Mouse (Mus musculus): ENCODE results near the gene Arl2. TPM values are rescaled to one million over a fixed set of nuclear protein-coding genes. Genes with fewer than 3 reads are reported as not detected.

Arl2 gene
- polyA plus RNA-seq, 1 experiment from 2014 or later, result 130 TPM

GRCm38 (mm10) chr19:6088841-6089240 is 52.5 kb downstream of the Arl2 start:
- H3K9me3 ChIP-seq, result no peaks in the 10 kb centered on the region
- peaks cover 17% of the 10 kb centered on the region for H3K4me1 ChIP-seq (replicated peaks)
- H3K4me3 ChIP-seq, result no peak overlapping the region
- no peak for DNase-seq (ENCODE audit: low spot score)
- H3K27ac ChIP-seq, result no peak overlapping the region
- H3K36me3 ChIP-seq, result peaks cover 76% of the 10 kb centered on the region
- WGBS, result 94% methylated on average over 13 of the region's 13 CpGs
- no peaks in the 10 kb centered on the region for H3K27me3 ChIP-seq (ENCODE audit: insufficient read depth, poor library complexity, severe bottlenecking)

- Histone ChIP-seq H3K9me3 (no peaks in the 10 kb centered on the region), H3K36me3 (peaks cover 68% of the 10 kb centered on the region), H3K4me3 (peak overlapping the region; percentile 87), H3K4me1 (replicated peaks) (peaks cover 24% of the 10 kb centered on the region), H3K27me3 (ENCODE audit: insufficient read depth, poor library complexity, severe bottlenecking) (no peaks in the 10 kb centered on the region), H3K27ac (peak overlapping the region; percentile 91)
- peak; percentile 74 for DNase-seq (ENCODE audit: low spot score)
- WGBS, result under 1% methylated on average over 17 of the region's 17 CpGs
Measured at GRCm38 (mm10) chr19:6085417-6085879, 55.9 kb downstream of the Arl2 start.

GRCm38 (mm10) chr19:6084478-6085248 is 56.7 kb downstream of the Arl2 start, which contains the start of the genes Zfpl1 and Cdca5:
Gene Zfpl1 (minus strand): TSS chr19:6084956.
Gene Cdca5 (plus strand): TSS chr19:6084983.
- Histone ChIP-seq H3K4me1 (replicated peaks) (peaks cover 24% of the 10 kb centered on the region), H3K27ac (peak within 1 kb of the TSS; percentile 91), H3K4me3 (peak within 1 kb of the TSS; percentile 87), H3K36me3 (peaks cover 68% of the 10 kb centered on the region), H3K27me3 (ENCODE audit: insufficient read depth, poor library complexity, severe bottlenecking) (no peaks in the 10 kb centered on the region), H3K9me3 (no peaks in the 10 kb centered on the region)
- under 1% methylated on average over 58 of the region's 58 CpGs for WGBS
- DNase-seq (ENCODE audit: low spot score), result peak; percentile 99

Other genes with a start within 250 kb of the Arl2 start
- 9.9 and 11.3 TPM in 2 replicates for gene Tigd3, start 247.4 kb downstream of the Arl2 start, polyA plus RNA-seq (2016; fragmentation: Nextera tagmentation; extraction: Ambion mirVana)
- gene Dpf2, start 228.5 kb downstream of the Arl2 start, polyA plus RNA-seq (2016; fragmentation: Nextera tagmentation; extraction: Ambion mirVana), result 225 TPM in 2 replicates
- 2.0 and 2.9 TPM in 2 replicates for gene Cdc42ep2, start 216.7 kb downstream of the Arl2 start, polyA plus RNA-seq (2016; fragmentation: Nextera tagmentation; extraction: Ambion mirVana)
- gene Pola2, start 177.3 kb downstream of the Arl2 start, polyA plus RNA-seq (2016; fragmentation: Nextera tagmentation; extraction: Ambion mirVana), result 83.7 and 110 TPM in 2 replicates
- gene Slc22a20, start 155.4 kb downstream of the Arl2 start, polyA plus RNA-seq (2016; fragmentation: Nextera tagmentation; extraction: Ambion mirVana), result not detected in 2 replicates
- gene Capn1, start 125.7 kb downstream of the Arl2 start, polyA plus RNA-seq (2016; fragmentation: Nextera tagmentation; extraction: Ambion mirVana), result 5.9 and 6.5 TPM in 2 replicates
- gene Syvn1, start 95.0 kb downstream of the Arl2 start, polyA plus RNA-seq (2016; fragmentation: Nextera tagmentation; extraction: Ambion mirVana), result 37.0 and 39.2 TPM in 2 replicates
- gene Mrpl49, start 83.8 kb downstream of the Arl2 start, polyA plus RNA-seq (2016; fragmentation: Nextera tagmentation; extraction: Ambion mirVana), result 77.8 and 81.7 TPM in 2 replicates
- 764 and 815 TPM in 2 replicates for gene Fau, start 83.7 kb downstream of the Arl2 start, polyA plus RNA-seq (2016; fragmentation: Nextera tagmentation; extraction: Ambion mirVana)
- 38.3 and 41.9 TPM in 2 replicates for gene Znhit2, start 80.4 kb downstream of the Arl2 start, polyA plus RNA-seq (2016; fragmentation: Nextera tagmentation; extraction: Ambion mirVana)
- 37.2 and 41.3 TPM in 2 replicates for gene Tm7sf2, start 73.2 kb downstream of the Arl2 start, polyA plus RNA-seq (2016; fragmentation: Nextera tagmentation; extraction: Ambion mirVana)
- gene Vps51, start 64.3 kb downstream of the Arl2 start, polyA plus RNA-seq (2016; fragmentation: Nextera tagmentation; extraction: Ambion mirVana), result 70.2 and 74.9 TPM in 2 replicates
- gene Tmem262, start 61.5 kb downstream of the Arl2 start, polyA plus RNA-seq (2016; fragmentation: Nextera tagmentation; extraction: Ambion mirVana), result not detected in 2 replicates
- gene Gm28374, start 59.3 kb downstream of the Arl2 start, polyA plus RNA-seq (2016; fragmentation: Nextera tagmentation; extraction: Ambion mirVana), result 2.4 and 2.6 TPM in 2 replicates
- gene Zfpl1, start 56.6 kb downstream of the Arl2 start, polyA plus RNA-seq (2016; fragmentation: Nextera tagmentation; extraction: Ambion mirVana), result 79.2 and 87.1 TPM in 2 replicates
- 57.7 and 65.4 TPM in 2 replicates for gene Cdca5, start 56.6 kb downstream of the Arl2 start, polyA plus RNA-seq (2016; fragmentation: Nextera tagmentation; extraction: Ambion mirVana)
- 0.38 and 0.83 TPM in 2 replicates for gene AC131692.1, start 47.1 kb downstream of the Arl2 start, polyA plus RNA-seq (2016; fragmentation: Nextera tagmentation; extraction: Ambion mirVana)
- 0.64 and 0.90 TPM in 2 replicates for gene Naaladl1, start 35.8 kb downstream of the Arl2 start, polyA plus RNA-seq (2016; fragmentation: Nextera tagmentation; extraction: Ambion mirVana)
- gene Sac3d1, start 22.9 kb downstream of the Arl2 start, polyA plus RNA-seq (2016; fragmentation: Nextera tagmentation; extraction: Ambion mirVana), result 70.0 and 70.1 TPM in 2 replicates
- gene Snx15, start 13.2 kb downstream of the Arl2 start, polyA plus RNA-seq (2016; fragmentation: Nextera tagmentation; extraction: Ambion mirVana), result 27.0 and 35.1 TPM in 2 replicates
- 0.09 TPM in 1 of 2 replicates, not detected in the other for gene Batf2, start 565 bp downstream of the Arl2 start, polyA plus RNA-seq (2016; fragmentation: Nextera tagmentation; extraction: Ambion mirVana)
- 0.12 TPM in 1 of 2 replicates, not detected in the other for gene Majin, start 42.8 kb upstream of the Arl2 start, polyA plus RNA-seq (2016; fragmentation: Nextera tagmentation; extraction: Ambion mirVana)
- 0.57 TPM in 1 of 2 replicates, not detected in the other for gene Gpha2, start 84.8 kb upstream of the Arl2 start, polyA plus RNA-seq (2016; fragmentation: Nextera tagmentation; extraction: Ambion mirVana)
- gene Ppp2r5b, start 94.3 kb upstream of the Arl2 start, polyA plus RNA-seq (2016; fragmentation: Nextera tagmentation; extraction: Ambion mirVana), result 37.8 and 53.8 TPM in 2 replicates
- gene Atg2a, start 100.1 kb upstream of the Arl2 start, polyA plus RNA-seq (2016; fragmentation: Nextera tagmentation; extraction: Ambion mirVana), result 10.3 and 14.9 TPM in 2 replicates
- gene Ehd1, start 135.2 kb upstream of the Arl2 start, polyA plus RNA-seq (2016; fragmentation: Nextera tagmentation; extraction: Ambion mirVana), result 87.8 and 103 TPM in 2 replicates
- gene Cdc42bpg, start 164.9 kb upstream of the Arl2 start, polyA plus RNA-seq (2016; fragmentation: Nextera tagmentation; extraction: Ambion mirVana), result 0.29 and 0.37 TPM in 2 replicates
- 125 and 129 TPM in 2 replicates for gene Men1, start 193.4 kb upstream of the Arl2 start, polyA plus RNA-seq (2016; fragmentation: Nextera tagmentation; extraction: Ambion mirVana)
- 13.1 and 14.7 TPM in 2 replicates for gene Map4k2, start 199.6 kb upstream of the Arl2 start, polyA plus RNA-seq (2016; fragmentation: Nextera tagmentation; extraction: Ambion mirVana)
- gene Sf1, start 222.1 kb upstream of the Arl2 start, polyA plus RNA-seq (2016; fragmentation: Nextera tagmentation; extraction: Ambion mirVana), result 198 and 221 TPM in 2 replicates
- 1.3 and 1.9 TPM in 2 replicates for gene Pygm, start 242.9 kb upstream of the Arl2 start, polyA plus RNA-seq (2016; fragmentation: Nextera tagmentation; extraction: Ambion mirVana)